Mouse (Mus musculus) intestine, postnatal 0 days (tissue): ENCODE measurements around the gene Pemt. TPM values are rescaled to one million over a fixed set of nuclear protein-coding genes. Genes with fewer than 3 reads are reported as not detected.
A peak's percentile ranks its signal among the peaks of the same experiment; 100 is the strongest.

Experiments used
- ATAC-seq: fragments of 200-750 bp; cut with Nextera tagmentation; 2 replicates; pipeline ENCODE4 v1.8.0; 2017; ENCODE audit warnings: mild to moderate bottlenecking, moderate TSS enrichment, moderate library complexity
- H3K27ac ChIP-seq: fragments of 300-500 bp; sonication (generic); 2 replicates; pipeline ENCODE4 v1.5.1; 2014; ENCODE audit warnings: mild to moderate bottlenecking, low read depth, low read length, moderate library complexity
- H3K27me3 ChIP-seq: fragments of 300-500 bp; sonication (generic); replicated peaks from 2 replicates; pipeline ENCODE4 v1.6.1; 2014; ENCODE audit warnings: low read length, mixed read lengths; ENCODE audit not compliant: control insufficient read depth, insufficient read depth
- H3K36me3 ChIP-seq: fragments of 300-500 bp; sonication (generic); 2 replicates; pipeline ENCODE4 v1.6.1; 2014; ENCODE audit warnings: mild to moderate bottlenecking, moderate library complexity; ENCODE audit not compliant: control insufficient read depth, insufficient read depth
- H3K4me1 ChIP-seq: fragments of 300-500 bp; sonication (generic); replicated peaks from 2 replicates; pipeline ENCODE4 v1.6.1; 2014; ENCODE audit warnings: antibody characterized with exemption, low read length, mixed read lengths; ENCODE audit not compliant: control insufficient read depth, insufficient read depth
- H3K4me2 ChIP-seq: fragments of 300-500 bp; sonication (generic); replicated peaks from 2 replicates; pipeline ENCODE4 v1.6.1; 2014; ENCODE audit warnings: low read depth, mild to moderate bottlenecking, moderate library complexity
- H3K4me3 ChIP-seq: fragments of 300-500 bp; sonication (generic); 2 replicates; pipeline ENCODE4 v1.5.1; 2014; ENCODE audit warnings: low read depth, low read length
- H3K9ac ChIP-seq: fragments of 300-500 bp; sonication (generic); 2 replicates; pipeline ENCODE4 v1.6.1; 2014; ENCODE audit warnings: mild to moderate bottlenecking, low read depth, low read length
- H3K9me3 ChIP-seq: fragments of 300-500 bp; sonication (generic); 2 replicates; pipeline ENCODE4 v1.6.1; 2016; ENCODE audit warnings: mixed run types; ENCODE audit not compliant: control insufficient read depth
- CTCF ChIP-seq: sonication (generic); IDR thresholded peaks from 2 replicates; pipeline ENCODE4 v1.5.1; 2016; ENCODE audit warnings: low read depth, mild to moderate bottlenecking, control low read depth, antibody characterized with exemption, moderate library complexity
- WGBS: fragments of 180-500 bp; shearing (Covaris S2); extraction: QIAGEN DNeasy Blood & Tissue Kit; methylation state at CpG from one replicate; pipeline ENCODE4 v1.1.7; 2014; 5-methylcytosine and 5-hydroxymethylcytosine counted together
- polyA plus RNA-seq: library from polyadenylated mRNA; unstranded; fragments of >200 nt; fragmentation: Nextera tagmentation; extraction: Ambion mirVana; gene quantifications from 2 replicates; pipeline ENCODE4 v1.2.1, GENCODE M21; 2015

The Pemt gene
- polyA plus RNA-seq, 1 experiment from 2014 or later, result 5.0 TPM

- Histone ChIP-seq H3K4me1 (no peaks in the 10 kb centered on the region), H3K27me3 (no peaks in the 10 kb centered on the region), H3K27ac (no peak overlapping the region), H3K9me3 (no peaks in the 10 kb centered on the region), H3K36me3 (no peaks in the 10 kb centered on the region), H3K4me3 (no peak overlapping the region), H3K4me2 (no peak overlapping the region), H3K9ac (no peak overlapping the region)
- ATAC-seq, result peak; percentile 48; the same call in 1 of the 2 replicates
- peak; percentile 53 for TF ChIP-seq CTCF
- 54% methylated on average over 4 of the region's 4 CpGs for WGBS
Measured at GRCm38 (mm10) chr11:60088947-60089346, 42.7 kb upstream of the Pemt start.

GRCm38 (mm10) chr11:60086676-60087075 is 40.4 kb upstream of the Pemt start:
- H3K4me3 ChIP-seq, result no peak overlapping the region
- no peak overlapping the region for H3K4me2 ChIP-seq
- H3K9me3 ChIP-seq, result no peaks in the 10 kb centered on the region
- H3K27ac ChIP-seq, result no peak overlapping the region
- 64% methylated on average over 1 of the region's 1 CpGs for WGBS
- H3K9ac ChIP-seq, result no peak overlapping the region
- H3K4me1 ChIP-seq, result no peaks in the 10 kb centered on the region
- no peak for TF ChIP-seq CTCF
- no peaks in the 10 kb centered on the region for H3K27me3 ChIP-seq
- no peak for ATAC-seq
- no peaks in the 10 kb centered on the region for H3K36me3 ChIP-seq

- Histone ChIP-seq H3K4me1 (no peaks in the 10 kb centered on the region), H3K27me3 (no peaks in the 10 kb centered on the region), H3K4me3 (no peak overlapping the region), H3K9me3 (no peaks in the 10 kb centered on the region), H3K4me2 (no peak overlapping the region), H3K36me3 (no peaks in the 10 kb centered on the region), H3K27ac (no peak overlapping the region), H3K9ac (no peak overlapping the region)
- no peak for ATAC-seq
- 45% methylated on average over 2 of the region's 2 CpGs for WGBS
- peak; percentile 83 for TF ChIP-seq CTCF
Measured at GRCm38 (mm10) chr11:60084589-60084988, 38.3 kb upstream of the Pemt start.

- no peak for ATAC-seq
Measured at GRCm38 (mm10) chr11:60076790-60077189, 30.5 kb upstream of the Pemt start.

GRCm38 (mm10) chr11:60076183-60076582 is 29.9 kb upstream of the Pemt start:
- ATAC-seq, result no peak
- 82% methylated on average over 3 of the region's 3 CpGs for WGBS
- TF ChIP-seq CTCF, result no peak

More at GRCm38 (mm10) chr11:60076790-60077189, 30.5 kb upstream of the Pemt start:
- 11% methylated on average over 4 of the region's 4 CpGs for WGBS
- Histone ChIP-seq H3K4me1 (no peaks in the 10 kb centered on the region), H3K27me3 (no peaks in the 10 kb centered on the region), H3K27ac (no peak overlapping the region), H3K4me2 (no peak overlapping the region), H3K9ac (no peak overlapping the region), H3K4me3 (no peak overlapping the region), H3K36me3 (no peaks in the 10 kb centered on the region), H3K9me3 (no peaks in the 10 kb centered on the region)
- TF ChIP-seq CTCF, result peak; percentile 89

GRCm38 (mm10) chr11:60073936-60074502 is 27.7 kb upstream of the Pemt start:
- WGBS, result 56% methylated on average over 15 of the region's 15 CpGs
- no peak overlapping the region for H3K9ac ChIP-seq
- H3K4me1 ChIP-seq, result no peaks in the 10 kb centered on the region
- H3K9me3 ChIP-seq, result no peaks in the 10 kb centered on the region
- no peak overlapping the region for H3K27ac ChIP-seq
- TF ChIP-seq CTCF, result no peak
- no peaks in the 10 kb centered on the region for H3K36me3 ChIP-seq
- no peaks in the 10 kb centered on the region for H3K27me3 ChIP-seq
- no peak for ATAC-seq
- no peak overlapping the region for H3K4me3 ChIP-seq
- no peak overlapping the region for H3K4me2 ChIP-seq

More at GRCm38 (mm10) chr11:60076183-60076582, 29.9 kb upstream of the Pemt start:
- Histone ChIP-seq H3K36me3 (no peaks in the 10 kb centered on the region), H3K4me1 (no peaks in the 10 kb centered on the region), H3K27ac (no peak overlapping the region), H3K9ac (no peak overlapping the region), H3K27me3 (no peaks in the 10 kb centered on the region), H3K4me2 (no peak overlapping the region), H3K4me3 (no peak overlapping the region), H3K9me3 (no peaks in the 10 kb centered on the region)

GRCm38 (mm10) chr11:60073121-60073520 is 26.8 kb upstream of the Pemt start:
- no peaks in the 10 kb centered on the region for H3K36me3 ChIP-seq
- H3K4me1 ChIP-seq, result no peaks in the 10 kb centered on the region
- no peak for TF ChIP-seq CTCF
- no peak overlapping the region for H3K4me3 ChIP-seq
- no peak overlapping the region for H3K27ac ChIP-seq
- no peak for ATAC-seq
- no peaks in the 10 kb centered on the region for H3K27me3 ChIP-seq
- H3K9ac ChIP-seq, result no peak overlapping the region
- no peak overlapping the region for H3K4me2 ChIP-seq
- H3K9me3 ChIP-seq, result no peaks in the 10 kb centered on the region
